Mouse (Mus musculus): ENCODE measurements around the gene Cep70.

Cep70 gene

DNA sequence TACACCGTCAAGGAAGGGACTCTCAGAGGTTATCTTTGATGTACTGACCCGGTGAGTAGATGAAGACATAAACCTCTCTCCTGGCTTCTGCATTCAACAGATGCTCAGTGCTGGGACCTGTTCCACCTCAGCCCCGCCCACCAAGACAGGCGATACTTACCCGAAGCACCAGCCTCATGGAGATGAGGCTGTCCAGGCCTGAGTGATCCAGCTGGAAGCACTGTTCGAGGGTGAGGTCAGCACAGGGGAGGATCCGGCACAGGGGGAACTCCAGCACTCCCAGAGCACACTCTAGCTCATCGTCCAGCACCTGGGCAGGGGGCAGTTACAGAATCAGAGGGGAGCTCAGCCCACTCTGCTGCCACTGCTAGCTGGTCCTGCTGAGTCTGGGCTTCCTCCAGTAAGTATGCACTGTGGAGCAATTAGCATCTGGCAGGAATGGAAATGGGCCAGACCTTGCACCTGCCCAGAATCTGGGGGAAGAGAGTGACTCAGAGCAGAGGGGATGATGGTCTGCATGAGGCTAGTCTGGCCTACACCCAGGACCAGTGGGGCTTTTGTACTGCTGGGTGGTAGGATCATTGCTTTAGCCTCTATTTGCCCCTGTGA is 76.3 kb downstream of the Cep70 start:
- no peak for DNase-seq (ENCODE audit: low spot score in 2 of 2)

DNA sequence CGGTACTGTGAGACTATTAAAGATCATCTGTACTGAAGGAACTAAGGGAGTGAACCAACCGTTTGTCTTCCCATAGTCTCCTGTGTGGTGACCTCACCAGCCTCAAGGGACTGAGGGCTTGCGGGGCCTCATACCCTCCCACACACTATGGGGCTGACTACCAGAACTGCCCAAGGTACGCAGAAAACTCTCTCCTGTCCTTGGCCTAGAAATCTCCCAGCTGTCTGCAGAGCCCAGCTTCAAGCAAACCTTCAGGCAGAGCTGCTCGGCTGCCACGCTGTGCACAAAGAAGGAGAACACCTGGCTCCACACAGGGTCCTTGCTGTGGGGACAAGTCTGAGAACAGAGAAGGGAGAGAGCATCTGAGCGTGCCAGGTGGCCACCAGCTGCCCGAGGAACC is 76.8 kb downstream of the Cep70 start:
- DNase-seq (ENCODE audit: low spot score in 2 of 2), result no peak

DNA sequence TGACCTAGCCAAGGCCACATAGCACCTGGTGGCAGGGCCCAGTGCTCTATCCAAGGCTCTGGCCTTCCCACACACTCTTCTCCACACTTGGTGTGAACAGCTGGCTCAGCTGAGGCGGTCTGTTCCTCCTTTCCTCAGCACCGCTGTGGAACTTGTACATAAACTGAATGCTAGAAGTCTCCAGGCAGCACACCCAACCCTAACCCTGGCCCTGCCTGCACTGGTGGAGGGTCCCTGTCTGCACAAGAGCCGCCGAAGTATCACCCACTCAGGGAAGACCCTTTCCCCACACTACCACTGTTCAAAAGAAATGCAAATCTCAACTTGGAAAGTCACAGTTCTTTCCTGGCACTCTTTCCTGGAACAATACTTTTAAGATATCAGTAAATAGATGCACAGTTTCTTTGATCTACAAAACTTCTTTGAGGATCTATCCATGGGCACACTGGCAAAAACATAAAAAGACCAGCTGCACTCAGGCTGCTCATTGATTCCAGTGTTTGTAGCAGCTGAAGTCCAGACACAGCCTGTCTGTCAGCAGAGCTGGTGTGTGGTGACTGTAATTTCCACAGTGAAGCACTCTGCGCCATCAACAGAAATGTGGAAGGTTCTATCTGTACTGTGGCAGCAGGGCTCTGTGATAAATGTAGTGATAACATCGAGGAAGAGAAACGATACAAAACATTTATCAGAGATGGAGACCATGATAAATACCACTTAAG is 82.2 kb downstream of the Cep70 start:
- no peak for DNase-seq (ENCODE audit: low spot score in 2 of 2)

DNA sequence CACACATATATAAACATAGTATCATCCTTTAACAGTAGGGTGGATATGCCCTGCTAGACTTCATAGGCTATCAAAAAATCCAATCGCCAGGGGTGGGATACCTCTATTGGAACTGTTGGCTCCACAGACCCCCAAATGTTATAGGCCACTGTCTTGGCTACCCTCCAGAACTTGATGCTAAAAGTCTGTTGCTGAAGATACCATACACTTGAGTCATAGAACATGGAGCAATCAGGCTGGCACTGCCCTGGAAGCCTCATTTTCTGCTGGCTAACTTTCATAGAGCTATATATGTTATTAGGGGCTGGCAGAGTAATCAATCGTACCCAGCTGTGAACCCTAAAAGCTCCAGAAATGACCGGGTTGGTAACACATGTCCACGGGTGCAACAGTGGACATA is 82.8 kb downstream of the Cep70 start:
- no peak for DNase-seq (ENCODE audit: low spot score in 2 of 2)

DNA sequence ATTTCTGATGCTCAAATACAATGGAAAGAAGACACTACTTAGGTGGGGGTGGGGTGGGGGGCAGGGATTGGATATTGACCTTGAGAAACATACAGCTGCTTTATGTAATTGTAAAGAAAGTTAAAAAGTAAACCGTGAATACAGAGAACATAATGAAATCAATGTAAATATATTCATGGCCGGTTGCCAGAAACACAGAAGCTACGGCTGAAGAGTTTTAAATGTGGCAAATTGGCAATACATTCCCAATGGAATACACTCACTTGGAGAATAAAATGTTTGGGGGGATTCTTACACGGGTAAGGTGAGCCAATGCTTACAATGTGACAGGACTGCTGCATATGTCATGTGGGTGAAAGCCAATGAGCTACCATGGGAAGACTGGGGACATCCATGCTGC is 83.7 kb downstream of the Cep70 start:
- DNase-seq (ENCODE audit: low spot score in 2 of 2), result no peak

DNA sequence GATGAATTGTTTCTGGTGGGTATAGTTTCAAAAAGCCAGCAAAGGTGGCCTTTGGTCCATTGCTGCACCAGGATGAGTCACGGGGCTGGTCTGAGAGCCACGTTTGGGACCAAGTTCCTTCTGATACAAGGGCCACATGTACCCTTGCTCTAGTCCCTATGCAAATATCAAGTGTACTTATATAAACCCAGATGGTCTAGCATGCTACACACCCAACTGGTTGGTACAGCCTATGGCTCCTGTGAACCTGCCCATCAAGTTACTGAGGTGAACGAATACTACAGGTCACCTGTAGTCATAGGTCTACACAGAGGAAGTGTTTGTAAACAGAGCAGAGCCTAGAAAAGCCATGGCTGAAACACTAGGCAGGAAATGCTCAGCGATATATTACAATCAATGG is 93.4 kb downstream of the Cep70 start:
- no peak for DNase-seq (ENCODE audit: low spot score in 2 of 2)

DNA sequence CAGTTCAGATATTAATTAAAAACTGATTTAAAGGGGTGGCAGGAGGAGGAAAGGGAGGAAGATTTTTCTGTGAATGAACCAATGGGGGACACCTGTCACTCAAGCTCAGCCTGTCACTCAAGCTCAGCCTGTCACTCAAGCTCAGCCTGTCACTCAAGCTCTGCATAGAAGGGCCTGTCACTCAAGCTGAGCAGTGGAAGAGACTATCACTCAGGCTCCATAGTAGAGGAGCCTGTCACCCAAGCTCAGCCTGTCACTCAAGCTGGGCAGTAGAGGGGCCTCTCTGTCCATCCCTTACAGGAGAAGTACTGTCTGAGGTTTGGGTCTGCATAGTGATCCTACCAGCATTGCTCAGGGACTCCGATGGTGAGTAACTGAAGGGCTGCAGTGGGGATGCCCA is 95.1 kb downstream of the Cep70 start:
- DNase-seq (ENCODE audit: low spot score in 2 of 2), result no peak

DNA sequence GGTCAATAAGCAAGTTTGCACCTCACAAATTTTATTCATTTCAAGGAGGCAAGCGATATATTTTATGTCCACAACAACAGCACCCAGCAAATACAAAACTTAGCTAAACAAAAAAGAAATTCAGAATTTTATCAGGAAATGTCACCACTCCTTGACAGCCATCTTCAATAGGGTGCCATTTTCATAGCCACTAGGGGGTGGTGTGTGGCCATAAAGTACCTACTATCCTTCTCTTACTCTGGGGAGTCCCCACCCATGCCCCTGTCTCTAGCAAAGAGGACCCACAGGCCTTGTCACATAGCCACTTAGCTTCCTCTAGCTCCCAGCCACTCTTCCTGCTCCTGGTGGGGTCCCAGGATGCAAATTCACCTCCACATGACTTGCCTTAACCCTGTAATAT is 96.0 kb downstream of the Cep70 start:
- no peak for DNase-seq (ENCODE audit: low spot score in 2 of 2)

DNA sequence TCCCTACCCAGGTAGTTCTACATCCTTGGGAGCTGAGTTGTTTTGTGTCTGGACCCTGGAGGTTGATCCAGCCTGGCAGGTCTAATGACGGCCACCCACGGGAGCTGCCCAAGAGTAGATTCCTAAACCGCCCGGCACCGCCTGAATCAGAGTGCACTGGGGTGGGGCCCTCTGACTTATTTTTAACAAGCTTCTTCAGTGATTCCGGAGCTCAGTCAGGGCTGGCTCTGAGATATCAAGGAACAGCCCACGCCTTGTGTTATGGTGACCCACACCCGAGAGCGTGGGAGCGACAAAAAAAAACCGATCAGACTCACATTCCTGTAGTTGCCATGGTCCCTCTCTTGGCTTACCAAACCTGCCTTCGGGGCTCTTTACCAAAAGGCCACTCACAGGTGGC is 97.0 kb downstream of the Cep70 start:
- DNase-seq (ENCODE audit: low spot score in 2 of 2), result no peak

DNA sequence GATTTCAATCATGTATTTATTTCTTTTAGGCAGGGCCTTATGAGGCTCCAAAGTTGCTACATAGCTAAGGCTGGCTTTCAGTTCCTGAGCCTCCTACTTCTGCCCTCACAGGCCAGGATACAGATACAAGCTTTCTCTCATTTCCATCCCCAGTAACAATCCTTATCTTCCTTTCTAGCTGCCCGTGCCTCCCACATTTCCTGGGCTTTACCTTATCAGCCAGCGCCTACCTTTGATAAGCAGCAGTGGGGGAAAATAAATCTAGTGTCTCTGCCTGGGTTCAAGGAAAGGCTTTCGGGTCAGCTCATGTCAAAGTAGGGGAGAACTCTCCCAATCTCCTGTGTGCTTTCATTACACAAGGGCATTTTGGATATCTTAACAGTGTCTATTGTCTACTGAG is 98.4 kb downstream of the Cep70 start:
- no peak for DNase-seq (ENCODE audit: low spot score in 2 of 2)

DNA sequence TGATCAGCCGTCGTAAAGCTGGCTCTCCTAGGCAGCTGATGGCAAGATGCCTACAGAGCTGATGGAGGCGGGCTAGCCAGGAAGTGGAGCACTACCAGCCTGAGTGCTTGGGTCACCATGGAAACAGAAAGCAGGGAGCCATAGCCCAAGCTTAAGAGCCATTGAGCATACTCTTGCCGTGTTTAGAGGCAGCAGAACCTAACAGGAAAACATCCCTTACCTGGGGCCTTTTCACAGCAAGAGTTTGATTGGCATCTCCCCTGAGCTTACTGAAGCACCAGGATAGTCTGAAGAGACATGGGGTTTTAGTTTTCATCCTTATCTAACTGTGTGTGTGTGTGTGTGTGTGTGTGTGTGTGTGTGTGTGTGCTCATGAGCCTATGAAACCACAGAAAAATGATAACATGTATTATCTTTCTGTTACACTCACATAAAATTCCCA is 102.2 kb downstream of the Cep70 start:
- peak; percentile 51 to 60 for DNase-seq (ENCODE audit: low spot score in 2 of 2)

Data from frontal cortex, postnatal 10 days (tissue).